Mouse (Mus musculus) midbrain, postnatal 0 days (tissue): Measurements from ENCODE around the gene Gm28845. TPM values are rescaled to one million over a fixed set of nuclear protein-coding genes. Genes with fewer than 3 reads are reported as not detected.

Source experiments
- ATAC-seq: fragments of 200-750 bp; cut with Nextera tagmentation; 2 replicates; pipeline ENCODE4 v1.8.0; 2017; ENCODE audit warnings: moderate number of reproducible peaks, mild to moderate bottlenecking, moderate TSS enrichment, moderate library complexity; ENCODE audit not compliant: low FRiP score
- DNase-seq: peaks from one replicate; pipeline ENCODE4 v3.0.0-alpha.2; 2015; ENCODE audit warnings: low spot score
- H3K27ac ChIP-seq: fragments of 300-500 bp; sonication (generic); 2 replicates; pipeline ENCODE4 v1.5.1; 2014; ENCODE audit warnings: low read depth, mild to moderate bottlenecking, low read length, mixed read lengths
- H3K27me3 ChIP-seq: fragments of 300-500 bp; sonication (generic); 2 replicates; pipeline ENCODE4 v1.6.1; 2014; ENCODE audit warnings: low read length, control low read depth, mixed read lengths; ENCODE audit not compliant: insufficient read depth
- H3K36me3 ChIP-seq: fragments of 300-500 bp; sonication (generic); 2 replicates; pipeline ENCODE4 v1.6.1; 2014; ENCODE audit warnings: low read length, control low read depth, mixed read lengths; ENCODE audit not compliant: insufficient read depth
- H3K4me1 ChIP-seq: fragments of 300-500 bp; sonication (generic); 2 replicates; pipeline ENCODE4 v1.6.1; 2014; ENCODE audit warnings: mild to moderate bottlenecking, control low read depth, antibody characterized with exemption, low read length, mixed read lengths; ENCODE audit not compliant: insufficient read depth
- H3K4me2 ChIP-seq: fragments of 300-500 bp; sonication (generic); 2 replicates; pipeline ENCODE4 v1.6.1; 2014; ENCODE audit warnings: low read depth, mild to moderate bottlenecking, low read length, mixed read lengths; ENCODE audit not compliant: poor library complexity, severe bottlenecking
- H3K4me3 ChIP-seq: fragments of 300-500 bp; sonication (generic); 2 replicates; pipeline ENCODE4 v1.5.1; 2014; ENCODE audit warnings: low read depth, mild to moderate bottlenecking, low read length, moderate library complexity
- H3K9ac ChIP-seq: fragments of 300-500 bp; sonication (generic); replicated peaks from 2 replicates; pipeline ENCODE4 v1.6.1; 2014; ENCODE audit warnings: mild to moderate bottlenecking, low read length, moderate library complexity, mixed read lengths; ENCODE audit not compliant: poor library complexity, severe bottlenecking
- H3K9me3 ChIP-seq: fragments of 300-500 bp; sonication (generic); 2 replicates; pipeline ENCODE4 v1.6.1; 2016; ENCODE audit warnings: low read length, control low read depth
- CTCF ChIP-seq: IDR thresholded peaks from 2 replicates; pipeline ENCODE4 v1.5.1; 2016; ENCODE audit warnings: antibody characterized with exemption, mild to moderate bottlenecking
- WGBS: fragments of 180-500 bp; shearing (Covaris S2); extraction: QIAGEN DNeasy Blood & Tissue Kit; methylation state at CpG from one replicate; pipeline ENCODE4 v1.1.7; 2014; 5-methylcytosine and 5-hydroxymethylcytosine counted together
- polyA plus RNA-seq: library from polyadenylated mRNA; unstranded; fragments of >200 nt; fragmentation: Nextera tagmentation; extraction: Ambion mirVana; gene quantifications from 2 replicates; pipeline ENCODE4 v1.2.1, GENCODE M21; 2015
- total RNA-seq: library from RNA; depleted of rRNA; stranded (reverse); fragments of >200 nt; gene quantifications from 2 replicates; pipeline ENCODE4 v1.2.3, GENCODE M21; 2014

Gene Gm28845
- total and polyA plus RNA-seq, 2 experiments from 2014 or later = 1.2 to 1.3 TPM

DNA sequence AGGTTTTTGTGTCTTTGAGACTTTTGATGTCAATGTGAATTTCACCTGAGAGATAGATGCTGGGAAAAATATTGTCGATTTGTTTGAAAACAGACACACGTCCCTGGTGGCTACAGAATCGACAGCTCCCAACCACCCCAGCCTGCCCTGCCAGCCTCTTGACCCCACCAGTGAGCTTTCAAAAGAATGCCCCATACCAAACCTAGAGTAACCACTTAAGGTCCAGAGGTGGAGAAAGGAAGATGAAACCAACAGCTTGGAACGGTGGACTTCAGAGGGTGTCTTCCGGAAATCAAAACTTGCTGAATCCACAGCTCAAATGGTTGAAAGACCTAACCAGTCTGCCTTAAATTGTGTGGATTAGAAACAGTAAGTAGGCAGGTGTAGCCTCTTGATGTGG, 28.0 kb upstream of the Gm28845 start:
- Histone ChIP-seq H3K27me3 (no peaks in the 10 kb centered on the region), H3K36me3 (no peaks in the 10 kb centered on the region), H3K4me1 (no peaks in the 10 kb centered on the region), H3K27ac (no peak overlapping the region), H3K9me3 (no peaks in the 10 kb centered on the region), H3K4me3 (no peak overlapping the region), H3K4me2 (no peak overlapping the region), H3K9ac (no peak overlapping the region)
- no peak for DNase-seq
- TF ChIP-seq CTCF = no peak
- 96% methylated on average over 5 of the region's 5 CpGs for WGBS
- no peak for ATAC-seq

- Histone ChIP-seq H3K4me1 (no peaks in the 10 kb centered on the region), H3K9ac (no peak overlapping the region), H3K36me3 (no peaks in the 10 kb centered on the region), H3K27me3 (no peaks in the 10 kb centered on the region), H3K4me3 (no peak overlapping the region), H3K9me3 (no peaks in the 10 kb centered on the region), H3K4me2 (no peak overlapping the region), H3K27ac (no peak overlapping the region)
- no peak for DNase-seq
- WGBS = 59% methylated on average over 2 of the region's 2 CpGs
- ATAC-seq = no peak
- TF ChIP-seq CTCF = no peak
Measured at GRCm38 (mm10) chr1:65146601-65147000, 27.2 kb upstream of the Gm28845 start.

- Histone ChIP-seq H3K27ac (no peak overlapping the region), H3K4me2 (no peak overlapping the region), H3K9me3 (no peaks in the 10 kb centered on the region), H3K36me3 (no peaks in the 10 kb centered on the region), H3K4me3 (no peak overlapping the region), H3K27me3 (no peaks in the 10 kb centered on the region), H3K9ac (no peak overlapping the region), H3K4me1 (no peaks in the 10 kb centered on the region)
- no peak for TF ChIP-seq CTCF
- DNase-seq (no peak), ATAC-seq (no peak)
- WGBS = 91% methylated on average over 2 of the region's 2 CpGs
Measured at GRCm38 (mm10) chr1:65144783-65145182, 25.4 kb upstream of the Gm28845 start.

DNA sequence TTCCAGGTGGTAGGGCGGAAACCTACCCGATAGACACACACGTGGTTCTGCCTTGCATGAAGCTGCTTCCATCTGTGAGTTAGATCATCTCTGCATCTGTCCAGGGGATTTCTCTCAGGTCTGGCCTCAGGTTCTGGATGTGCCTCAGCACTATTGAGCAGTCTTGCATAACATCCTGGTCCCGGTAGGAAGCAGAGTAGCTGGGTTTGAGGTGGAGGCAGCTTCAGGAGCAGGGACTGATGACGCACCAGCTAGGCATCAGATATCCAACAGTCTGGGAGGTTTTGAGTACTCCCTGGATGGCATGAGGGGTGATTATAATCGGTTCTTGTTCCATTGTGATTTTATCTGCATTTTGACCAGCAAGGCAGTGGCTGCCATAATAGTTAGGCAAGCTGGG, 18.2 kb upstream of the Gm28845 start:
- H3K27ac ChIP-seq = no peak overlapping the region

DNA sequence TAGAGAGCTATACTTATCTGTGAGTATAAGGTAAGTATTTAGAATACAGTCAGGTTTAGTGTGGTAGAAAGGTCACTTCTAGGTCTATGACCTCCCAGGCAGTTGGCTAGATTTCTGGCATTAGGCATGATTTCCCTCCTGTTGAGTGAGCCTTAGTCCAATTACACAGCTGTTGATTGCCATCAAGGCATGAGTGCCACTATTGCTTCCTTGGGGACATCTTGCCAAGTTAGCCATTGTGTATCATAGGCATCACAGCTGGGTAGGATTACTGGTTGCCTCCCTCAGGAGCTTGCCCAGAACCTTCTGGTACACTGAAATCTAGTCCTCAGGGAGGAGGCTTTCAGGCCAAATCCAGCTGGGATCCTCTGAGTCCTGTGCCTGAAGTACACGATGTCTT, 13.5 kb upstream of the Gm28845 start:
- Histone ChIP-seq H3K27me3 (no peaks in the 10 kb centered on the region), H3K4me3 (no peak overlapping the region), H3K4me2 (no peak overlapping the region), H3K36me3 (no peaks in the 10 kb centered on the region), H3K9me3 (no peaks in the 10 kb centered on the region), H3K27ac (no peak overlapping the region), H3K4me1 (no peaks in the 10 kb centered on the region), H3K9ac (no peak overlapping the region)
- no peak for DNase-seq
- no peak for TF ChIP-seq CTCF
- ATAC-seq = no peak
- WGBS = 76% methylated on average over 1 of the region's 1 CpGs

More for the DNA sequence above, 18.2 kb upstream of the Gm28845 start:
- no peak for TF ChIP-seq CTCF
- 90% methylated on average over 6 of the region's 6 CpGs for WGBS
- H3K4me1 ChIP-seq = no peaks in the 10 kb centered on the region
- H3K9me3 ChIP-seq = no peaks in the 10 kb centered on the region
- no peak overlapping the region for H3K4me3 ChIP-seq
- H3K4me2 ChIP-seq = no peak overlapping the region
- no peaks in the 10 kb centered on the region for H3K36me3 ChIP-seq
- DNase-seq = no peak
- H3K9ac ChIP-seq = no peak overlapping the region
- ATAC-seq = no peak
- no peaks in the 10 kb centered on the region for H3K27me3 ChIP-seq

DNA sequence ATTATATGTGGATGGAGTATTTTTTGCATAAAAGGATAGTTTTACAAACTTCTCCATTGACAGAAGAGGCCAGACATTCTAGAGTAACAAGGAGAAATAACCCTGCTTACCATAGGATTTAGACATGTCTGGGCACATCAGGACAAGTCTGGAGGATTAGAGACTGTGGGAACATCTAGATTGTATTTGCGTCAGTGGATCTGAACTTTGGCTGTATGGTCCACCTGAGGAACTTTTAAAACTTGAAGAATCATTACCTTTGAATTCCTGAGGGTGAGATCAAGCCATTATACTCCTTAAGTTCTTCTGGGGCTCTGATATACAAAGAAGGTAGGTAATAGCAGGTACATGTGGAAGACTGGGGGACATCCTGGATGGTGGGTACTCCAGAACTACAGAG, 12.3 kb upstream of the Gm28845 start:
- no peak for TF ChIP-seq CTCF
- no peak for DNase-seq
- no peak overlapping the region for H3K27ac ChIP-seq
- WGBS = 95% methylated on average over 1 of the region's 1 CpGs
- no peak overlapping the region for H3K4me3 ChIP-seq
- H3K4me1 ChIP-seq = no peaks in the 10 kb centered on the region
- no peak overlapping the region for H3K4me2 ChIP-seq
- no peak for ATAC-seq
- H3K9ac ChIP-seq = no peak overlapping the region
- H3K27me3 ChIP-seq = no peaks in the 10 kb centered on the region
- H3K36me3 ChIP-seq = no peaks in the 10 kb centered on the region
- H3K9me3 ChIP-seq = no peaks in the 10 kb centered on the region

DNA sequence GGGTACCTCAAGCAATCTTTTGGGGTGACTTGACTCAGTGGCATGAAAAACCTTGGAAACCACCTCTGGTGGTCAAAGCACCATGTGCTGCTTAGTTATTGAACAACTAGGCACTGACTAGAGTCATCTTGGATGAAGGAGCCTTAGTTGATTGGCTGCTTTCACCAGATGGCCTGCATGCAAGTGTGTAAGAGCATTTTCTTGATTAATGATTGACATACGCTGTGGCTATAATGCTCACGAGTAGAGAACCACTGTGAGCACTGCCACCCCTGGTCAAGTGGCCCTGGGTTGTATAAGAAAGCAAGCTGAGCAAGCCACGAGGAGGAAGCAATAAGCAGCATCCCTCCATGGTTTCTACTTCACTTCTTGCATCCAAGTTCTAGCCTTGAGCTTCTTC, 10.9 kb upstream of the Gm28845 start:
- H3K36me3 ChIP-seq = no peaks in the 10 kb centered on the region
- TF ChIP-seq CTCF = no peak
- WGBS = 81% methylated on average over 3 of the region's 3 CpGs

More for the DNA sequence above, 10.9 kb upstream of the Gm28845 start:
- no peaks in the 10 kb centered on the region for H3K4me1 ChIP-seq
- H3K4me2 ChIP-seq = no peak overlapping the region
- H3K27ac ChIP-seq = no peak overlapping the region
- H3K9me3 ChIP-seq = no peaks in the 10 kb centered on the region
- H3K4me3 ChIP-seq = no peak overlapping the region
- no peak overlapping the region for H3K9ac ChIP-seq
- H3K27me3 ChIP-seq = no peaks in the 10 kb centered on the region
- ATAC-seq = no peak
- DNase-seq = no peak
